Mouse (Mus musculus) ES-Bruce4 (cell line): Measurements from ENCODE around the gene Pet100.

ENCODE experiments used
- CTCF ChIP-seq: IDR thresholded peaks from one replicate; pipeline ENCODE4 v1.8.1; 2011; ENCODE audit warnings: low read depth, low read length
- POLR2A ChIP-seq: IDR thresholded peaks from one replicate; pipeline ENCODE4 v1.8.1; 2011; ENCODE audit warnings: low read length; ENCODE audit not compliant: insufficient read depth

GRCm38 (mm10) chr8:3665507-3665906 is 44.2 kb downstream of the Pet100 start, which contains the start of gene Mcemp1:
- TF ChIP-seq CTCF (no peak), POLR2A (no peak)
